Mouse (Mus musculus) granulocyte monocyte progenitor cell, adult 5-6 weeks (primary cell): Measurements from ENCODE around the gene Cphx3. TPM values are rescaled to one million over a fixed set of nuclear protein-coding genes. Genes with fewer than 3 reads are reported as not detected.
A peak's percentile ranks its signal among the peaks of the same experiment; 100 is the strongest.
"Not testable (repeated sequence)": the region's sequence is repeated elsewhere in the genome, so short reads cannot be mapped to it uniquely, and the experiment has no call there.

Experiments
- ATAC-seq: replicated peaks from 2 replicates; pipeline ENCODE4 v1.8.0; 2016; ENCODE audit warnings: mild to moderate bottlenecking, moderate TSS enrichment, inconsistent platforms; ENCODE audit not compliant: poor library complexity, severe bottlenecking
- total RNA-seq, 2 experiments: library from RNA; stranded (forward) in 1 of 2; stranded (reverse) in 1 of 2; fragments of 200-712, 200-1000 nt in 1 of 2; fragments of >200 nt in 1 of 2; fragmentation: Nextera tagmentation in 1 of 2; gene quantifications; 2 replicates each; pipeline ENCODE4 v1.2.3; 2014 to 2017

The Cphx3 gene
- total RNA-seq, 2 experiments from 2014 or later = not detected

DNA sequence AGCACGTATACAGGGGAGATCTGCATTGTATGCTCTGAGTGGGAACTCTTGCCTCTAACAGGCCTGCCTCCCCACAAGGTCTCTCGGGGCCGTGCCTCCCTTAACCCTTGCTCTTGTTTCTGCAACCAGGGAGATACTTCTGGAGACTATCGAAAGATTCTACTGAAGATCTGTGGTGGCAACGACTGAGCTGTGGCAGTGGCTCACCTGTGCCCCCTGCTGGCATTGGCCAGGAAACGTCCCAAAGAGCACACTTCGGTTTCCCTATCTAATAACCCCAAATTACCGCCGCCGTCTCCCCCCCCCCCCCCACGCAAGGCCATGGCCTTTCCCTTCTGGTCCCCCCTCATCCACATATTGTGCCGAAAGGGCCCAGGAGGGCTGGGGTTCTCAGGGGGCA, 83.2 kb downstream of the Cphx3 start:
- ATAC-seq = peak; percentile 78

DNA sequence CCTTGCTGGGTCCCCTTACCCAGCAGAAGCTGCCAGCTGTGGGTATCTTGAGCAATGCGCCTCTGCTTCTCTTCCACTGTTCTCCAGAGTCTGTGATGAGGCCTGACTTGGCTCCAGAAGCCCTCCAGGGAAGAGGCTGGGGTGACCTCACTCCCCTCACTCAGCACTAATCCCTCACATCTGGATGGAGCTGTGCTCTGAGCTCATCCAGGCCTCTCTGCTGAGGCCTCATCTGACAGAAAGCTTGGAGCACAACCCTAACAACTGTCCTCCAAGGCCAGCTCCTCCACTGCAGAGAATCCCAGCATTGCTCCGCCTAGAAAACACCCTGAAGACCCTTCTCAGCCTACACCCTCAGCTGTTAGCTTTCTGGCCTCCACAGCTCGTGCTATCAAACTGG, 91.9 kb downstream of the Cphx3 start:
- not testable (repeated sequence) for ATAC-seq

DNA sequence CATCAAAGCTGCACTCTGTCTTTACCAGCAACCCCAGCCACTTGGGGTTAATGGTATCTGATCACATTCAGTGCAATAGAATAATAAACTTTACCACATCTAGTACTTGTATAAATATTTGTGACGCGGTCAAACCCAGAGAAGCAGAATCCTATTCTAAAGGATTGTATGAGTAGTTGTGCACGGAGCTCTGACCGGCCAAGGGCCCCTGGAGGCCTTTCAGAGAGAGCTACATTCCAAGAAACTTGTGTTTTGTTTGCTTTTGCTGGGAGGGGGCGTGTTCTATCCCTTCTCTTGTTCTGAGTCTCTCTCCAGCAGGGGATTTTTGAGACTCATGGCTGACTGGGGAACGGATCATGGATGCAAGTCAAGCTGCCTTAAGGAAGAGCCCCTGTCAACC, 92.9 kb downstream of the Cphx3 start:
- ATAC-seq = not testable (repeated sequence)

DNA sequence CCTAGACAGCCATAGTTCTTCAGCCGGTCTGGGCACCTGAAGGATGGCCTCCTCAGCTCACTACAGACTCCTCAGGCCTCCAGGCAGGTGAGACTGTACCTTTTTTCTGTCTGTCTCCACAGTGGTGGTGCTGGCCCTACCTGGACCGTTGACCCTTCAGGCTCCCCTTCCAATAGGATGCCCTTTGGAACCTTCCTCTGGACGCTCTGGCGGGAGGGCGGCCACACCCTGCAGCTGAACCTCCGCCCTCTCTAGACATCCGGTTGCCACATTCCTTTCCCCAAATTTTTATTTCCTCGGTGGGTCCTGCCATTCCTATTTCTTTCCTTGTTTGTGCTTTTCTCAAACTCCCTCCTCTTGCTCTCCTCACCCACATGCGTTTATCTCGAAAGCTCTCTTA, 99.6 kb downstream of the Cphx3 start:
- not testable (repeated sequence) for ATAC-seq

DNA sequence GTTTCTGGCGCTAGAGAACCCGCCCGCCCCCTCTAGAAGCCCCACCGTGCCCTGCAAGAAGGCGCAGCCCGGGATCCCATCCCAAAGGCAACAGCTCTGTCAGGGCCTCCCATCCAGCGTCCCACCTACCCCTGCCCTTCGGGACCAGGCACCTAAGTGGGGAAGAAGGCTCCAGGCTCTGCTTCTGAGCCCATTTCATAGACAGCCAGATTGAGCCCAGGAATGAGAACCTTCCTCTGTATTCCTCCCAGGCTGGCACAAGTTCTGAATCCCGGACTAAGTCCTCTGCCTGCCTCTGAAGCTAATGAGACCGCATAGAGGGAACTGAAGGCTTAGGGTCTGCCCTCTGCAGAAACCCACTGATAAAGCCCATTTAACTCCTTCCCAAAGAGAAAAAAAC, 100.3 kb downstream of the Cphx3 start, which contains the start of gene Plac9b:
TSS of gene Plac9b (minus strand) at position 101 of the 400 bp plus-strand sequence.
- not testable (repeated sequence) for ATAC-seq

DNA sequence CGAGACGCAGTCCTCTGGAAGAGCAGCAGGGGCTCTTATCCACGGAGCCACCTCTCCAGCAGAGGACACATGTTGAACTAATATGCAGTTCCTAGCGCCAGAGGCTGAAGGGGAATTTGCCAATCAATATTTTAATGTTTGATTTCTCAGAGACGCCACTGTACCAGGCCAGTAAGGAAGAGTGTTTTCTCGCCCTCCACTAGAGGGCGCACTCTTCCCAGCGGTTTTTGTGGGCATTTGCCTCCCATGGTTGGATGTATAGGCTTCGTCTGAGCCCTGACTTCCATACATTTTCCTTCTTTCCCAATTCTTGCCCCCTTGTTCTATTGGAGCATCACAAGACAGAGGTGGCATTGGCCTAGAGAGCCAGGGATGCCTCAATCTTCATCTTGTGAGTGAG, 104.5 kb downstream of the Cphx3 start:
- ATAC-seq = peak; percentile 73

DNA sequence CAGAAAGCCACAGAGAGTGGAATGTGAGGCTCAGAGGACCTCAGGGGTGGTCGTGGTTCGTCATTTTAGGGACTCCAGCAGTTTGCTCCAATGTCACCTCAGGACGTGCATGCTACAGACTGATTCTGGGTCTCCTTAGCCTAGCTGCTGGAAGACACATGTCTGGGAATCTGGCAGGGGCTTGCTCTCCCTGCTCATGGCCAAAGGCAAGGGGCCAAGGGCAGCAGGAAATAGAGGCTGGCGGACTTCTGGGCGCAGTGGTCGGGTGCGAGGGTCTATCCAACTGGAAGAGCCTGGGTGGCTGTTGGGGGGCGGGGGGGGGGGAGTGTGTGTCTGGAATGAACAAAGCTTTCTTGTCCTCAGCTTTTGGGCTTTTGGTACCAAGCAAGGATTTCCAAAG, 106.3 kb downstream of the Cphx3 start:
- not testable (repeated sequence) for ATAC-seq

GRCm38 (mm10) chr14:26197851-26198250, 115.8 kb downstream of the Cphx3 start:
- ATAC-seq = not testable (repeated sequence)

DNA sequence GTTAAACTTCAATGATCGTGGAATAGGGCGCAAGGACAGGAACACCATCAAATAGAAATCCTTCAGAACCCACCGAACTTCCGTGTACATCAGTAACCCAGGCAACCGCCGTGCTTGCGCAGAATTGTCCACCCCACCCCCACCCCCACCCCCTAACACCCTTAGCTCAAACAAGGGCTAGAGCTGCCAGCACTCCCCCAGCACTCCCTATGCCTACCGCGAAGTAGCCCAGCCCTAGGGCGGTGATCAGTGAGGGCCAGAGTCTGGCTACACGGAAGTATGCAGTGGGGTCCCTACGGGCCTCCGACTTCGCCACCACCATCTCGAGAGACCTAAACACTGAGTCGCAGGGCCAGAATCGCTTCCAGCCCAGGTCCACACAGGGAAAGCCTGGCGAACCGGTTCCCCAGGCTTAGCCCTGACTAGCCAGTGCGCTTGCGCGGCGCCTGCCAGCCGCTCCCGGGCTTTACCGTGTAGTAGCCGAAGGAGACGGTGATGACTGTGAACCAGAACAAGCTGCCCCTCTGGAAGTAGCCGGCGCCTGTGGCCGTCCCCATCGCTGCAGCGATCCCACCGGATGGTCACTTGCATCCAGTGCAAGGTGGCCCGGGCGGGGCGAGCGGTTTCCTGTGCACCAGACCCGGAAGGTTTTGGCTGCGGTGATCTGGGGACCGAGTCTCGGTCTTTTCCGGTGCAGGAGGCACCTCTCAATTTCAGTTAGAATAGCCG, 124.3 kb downstream of the Cphx3 start:
- ATAC-seq = peak; percentile 81

DNA sequence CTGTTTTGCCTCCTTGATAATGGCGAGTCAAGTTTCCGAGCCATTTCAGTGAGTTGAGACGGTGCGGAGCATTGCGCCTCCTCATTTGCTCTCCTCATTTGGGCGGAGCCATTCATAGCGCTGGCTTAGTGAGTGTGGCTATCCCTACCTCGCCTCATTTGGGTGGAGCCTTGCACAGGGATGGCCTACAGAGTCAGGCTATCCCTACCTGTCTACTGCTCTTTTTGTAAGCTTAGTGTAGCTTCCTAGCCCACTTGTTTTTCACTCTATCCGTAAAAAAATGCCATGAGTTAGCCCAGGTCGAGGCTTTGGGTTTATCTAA, 124.8 kb downstream of the Cphx3 start, which contains the start of gene Tmem254b:
TSS of gene Tmem254b (minus strand) at position 116 of the 322 bp plus-strand sequence.
- ATAC-seq = peak; percentile 86

DNA sequence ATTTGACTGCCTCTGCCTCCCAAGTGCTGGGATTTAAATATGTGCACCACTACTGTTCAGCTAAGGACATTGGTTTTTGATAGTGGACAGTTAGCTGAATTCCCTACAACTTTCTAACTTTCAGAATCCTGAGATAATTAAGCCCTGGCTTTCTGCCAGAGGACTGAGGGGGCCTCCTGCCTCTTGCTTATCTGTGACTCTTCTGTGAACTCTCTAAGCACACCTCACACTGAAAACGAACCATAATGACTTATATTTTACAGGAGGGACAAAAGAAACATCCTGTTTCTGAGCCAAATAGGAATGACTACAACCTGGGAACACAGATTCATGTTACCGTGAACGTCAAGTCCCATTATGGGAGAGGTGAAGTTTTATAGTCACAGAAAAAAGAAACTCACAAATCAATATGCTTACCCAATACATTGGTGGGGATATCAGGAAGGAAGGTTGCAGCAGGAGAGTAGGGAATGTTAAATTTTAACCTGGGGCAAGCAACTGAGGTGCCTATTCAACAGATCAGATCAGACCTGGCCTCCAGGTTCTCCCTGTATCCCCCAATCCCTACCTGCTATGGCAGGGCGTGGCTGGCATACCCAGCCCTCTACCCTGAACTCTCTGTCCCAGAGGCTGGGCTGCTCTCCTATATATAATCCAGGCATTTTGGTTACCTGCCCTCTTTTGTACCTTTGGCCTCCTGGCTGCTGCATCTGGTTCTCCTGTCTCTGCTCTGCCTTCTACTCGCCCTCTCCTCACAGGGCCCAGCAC, 134.3 kb downstream of the Cphx3 start:
- not testable (repeated sequence) for ATAC-seq

GRCm38 (mm10) chr14:26237183-26237582, 155.1 kb downstream of the Cphx3 start:
- not testable (repeated sequence) for ATAC-seq

DNA sequence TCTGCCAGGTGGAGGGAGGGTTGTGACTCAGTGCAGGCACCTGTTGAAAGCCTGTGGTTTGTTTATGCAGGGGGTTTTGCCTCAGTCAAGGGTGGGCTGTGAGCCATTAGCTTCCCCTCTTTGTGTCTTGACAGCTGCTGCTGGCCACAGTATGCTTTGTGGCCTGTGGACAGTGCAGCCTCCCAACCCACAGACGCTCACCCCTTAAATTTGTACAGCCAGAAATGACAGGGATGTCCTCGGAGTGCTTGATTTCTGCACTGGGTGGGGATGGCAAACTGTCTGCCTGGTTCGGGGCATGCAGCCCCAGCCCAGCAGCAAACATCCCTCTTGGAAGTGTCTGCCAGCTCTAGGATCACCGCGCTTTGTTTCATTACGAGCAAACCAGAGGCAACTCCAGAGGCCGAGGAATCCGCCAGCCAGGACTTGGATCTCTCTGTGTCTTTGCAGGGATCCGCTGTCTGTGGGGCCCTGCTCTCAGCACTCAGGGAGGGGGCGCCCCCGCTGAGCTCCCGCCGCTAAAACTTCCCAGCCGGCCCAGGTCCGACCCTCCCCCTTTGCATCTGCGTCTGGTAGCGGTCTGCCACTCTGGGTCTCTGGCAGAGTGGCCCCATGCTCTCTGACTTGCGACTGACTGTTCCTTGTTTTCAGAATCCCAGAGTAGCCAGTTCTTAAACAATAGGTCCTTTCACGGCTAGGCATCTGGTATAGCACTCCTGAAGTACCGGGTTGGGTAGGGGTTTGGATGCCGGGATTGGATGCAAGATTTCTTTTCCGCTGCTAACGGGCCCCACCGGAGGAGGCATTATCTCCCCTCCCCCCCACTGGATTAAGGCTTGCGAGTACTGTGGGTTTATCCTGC, 175.9 kb downstream of the Cphx3 start, which contains the start of gene Duxbl3:
TSS of gene Duxbl3 (plus strand) at position 207 of the 862 bp plus-strand sequence.
- peak; percentile 33 for ATAC-seq

DNA sequence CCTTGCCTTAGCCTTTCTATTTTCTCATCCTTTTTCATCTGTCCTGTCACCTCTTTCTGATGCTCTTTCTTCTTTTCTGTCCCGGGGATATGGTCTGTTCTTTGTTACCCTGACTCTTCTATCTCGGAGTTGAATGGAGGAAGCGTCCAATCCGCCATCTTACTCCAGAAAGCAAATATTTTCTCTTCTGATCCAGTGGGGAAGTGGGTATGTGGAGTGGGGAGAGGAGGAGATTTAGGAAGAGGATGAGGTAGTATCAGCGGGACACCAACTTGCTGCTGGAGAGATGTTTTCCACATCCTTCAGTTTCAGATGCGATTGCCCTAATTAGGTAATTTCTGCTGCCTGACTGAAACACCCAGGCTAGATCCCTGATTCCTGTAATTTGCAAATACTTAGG, 176.6 kb downstream of the Cphx3 start:
- ATAC-seq = not testable (repeated sequence)

Other genes with a start within 250 kb of the Cphx3 start
- 39.6 and 41.1 TPM in 2 replicates for gene Anxa11, start 240.1 kb upstream of the Cphx3 start, total RNA-seq (2014; fragmentation: Nextera tagmentation)
- 7.2 and 9.7 TPM in 2 replicates for gene Anxa11, start 240.1 kb upstream of the Cphx3 start, total RNA-seq (2017)
- not detected in 2 replicates for gene Plac9a, start 179.2 kb upstream of the Cphx3 start, total RNA-seq (2014; fragmentation: Nextera tagmentation)
- gene Plac9a, start 179.2 kb upstream of the Cphx3 start, total RNA-seq (2017) = not detected in 2 replicates
- 16.4 and 19.6 TPM in 2 replicates for gene Tmem254a, start 154.6 kb upstream of the Cphx3 start, total RNA-seq (2014; fragmentation: Nextera tagmentation)
- 0.21 and 0.95 TPM in 2 replicates for gene Tmem254a, start 154.6 kb upstream of the Cphx3 start, total RNA-seq (2017)
- not detected in 2 replicates for gene Cphx1, start 144.0 kb upstream of the Cphx3 start, total RNA-seq (2014; fragmentation: Nextera tagmentation)
- gene Cphx1, start 144.0 kb upstream of the Cphx3 start, total RNA-seq (2017) = not detected in 2 replicates
- not detected in 2 replicates for gene Duxbl1, start 103.7 kb upstream of the Cphx3 start, total RNA-seq (2014; fragmentation: Nextera tagmentation)
- not detected in 2 replicates for gene Duxbl1, start 103.7 kb upstream of the Cphx3 start, total RNA-seq (2017)
- not detected in 2 replicates for gene Gm9780, start 39.6 kb upstream of the Cphx3 start, total RNA-seq (2014; fragmentation: Nextera tagmentation)
- not detected in 2 replicates for gene Gm9780, start 39.6 kb upstream of the Cphx3 start, total RNA-seq (2017)
- gene Tmem254c, start 14.9 kb upstream of the Cphx3 start, total RNA-seq (2014; fragmentation: Nextera tagmentation) = 20.9 and 37.8 TPM in 2 replicates
- 28.1 and 32.1 TPM in 2 replicates for gene Tmem254c, start 14.9 kb upstream of the Cphx3 start, total RNA-seq (2017)
- gene Cphx2, start 781 bp upstream of the Cphx3 start, total RNA-seq (2014; fragmentation: Nextera tagmentation) = not detected in 2 replicates
- gene Cphx2, start 781 bp upstream of the Cphx3 start, total RNA-seq (2017) = not detected in 2 replicates
- gene Duxbl2, start 36.1 kb downstream of the Cphx3 start, total RNA-seq (2014; fragmentation: Nextera tagmentation) = not detected in 2 replicates
- not detected in 2 replicates for gene Duxbl2, start 36.1 kb downstream of the Cphx3 start, total RNA-seq (2017)
- gene Plac9b, start 100.2 kb downstream of the Cphx3 start, total RNA-seq (2014; fragmentation: Nextera tagmentation) = not detected in 2 replicates
- not detected in 2 replicates for gene Plac9b, start 100.2 kb downstream of the Cphx3 start, total RNA-seq (2017)
- gene Tmem254b, start 124.7 kb downstream of the Cphx3 start, total RNA-seq (2014; fragmentation: Nextera tagmentation) = 19.6 and 36.4 TPM in 2 replicates
- 10.7 and 11.6 TPM in 2 replicates for gene Tmem254b, start 124.7 kb downstream of the Cphx3 start, total RNA-seq (2017)
- gene Duxbl3, start 175.7 kb downstream of the Cphx3 start, total RNA-seq (2014; fragmentation: Nextera tagmentation) = not detected in 2 replicates
- not detected in 2 replicates for gene Duxbl3, start 175.7 kb downstream of the Cphx3 start, total RNA-seq (2017)